Mouse (Mus musculus) lung, embryonic 16.5 days (tissue): ENCODE measurements around the gene Barhl1. TPM values are rescaled to one million over a fixed set of nuclear protein-coding genes. Genes with fewer than 3 reads are reported as not detected.
A peak's percentile ranks its signal among the peaks of the same experiment; 100 is the strongest.

Experiments
- ATAC-seq: fragments of 200-750 bp; cut with Nextera tagmentation; 2 replicates; pipeline ENCODE4 v1.8.0; 2017; ENCODE audit warnings: low read depth, mild to moderate bottlenecking, moderate library complexity
- H3K27ac ChIP-seq: fragments of 300-500 bp; sonication (generic); 2 replicates; pipeline ENCODE4 v1.5.1; 2014; ENCODE audit warnings: mild to moderate bottlenecking, control low read depth, low read length
- H3K27me3 ChIP-seq: fragments of 300-500 bp; sonication (generic); 2 replicates; pipeline ENCODE4 v1.6.1; 2014; ENCODE audit warnings: low read depth, low read length, mixed read lengths; ENCODE audit not compliant: control insufficient read depth, insufficient read depth
- H3K36me3 ChIP-seq: fragments of 300-500 bp; sonication (generic); 2 replicates; pipeline ENCODE4 v1.6.1; 2014; ENCODE audit warnings: low read length; ENCODE audit not compliant: control insufficient read depth, insufficient read depth
- H3K4me1 ChIP-seq: fragments of 300-500 bp; sonication (generic); replicated peaks from 2 replicates; pipeline ENCODE4 v1.6.1; 2014; ENCODE audit warnings: low read length, mixed read lengths; ENCODE audit not compliant: control insufficient read depth, insufficient read depth
- H3K4me2 ChIP-seq: fragments of 300-500 bp; sonication (generic); 2 replicates; pipeline ENCODE4 v1.6.1; 2014; ENCODE audit warnings: low read depth, low read length, control low read depth
- H3K4me3 ChIP-seq: fragments of 300-500 bp; sonication (generic); 2 replicates; pipeline ENCODE4 v1.5.1; 2014; ENCODE audit warnings: mild to moderate bottlenecking, low read length, control low read depth
- H3K9ac ChIP-seq: fragments of 300-500 bp; sonication (generic); 2 replicates; pipeline ENCODE4 v1.6.1; 2014; ENCODE audit warnings: low read length, control low read depth
- H3K9me3 ChIP-seq: fragments of 300-500 bp; sonication (generic); 2 replicates; pipeline ENCODE4 v1.6.1; 2016; ENCODE audit warnings: low read length; ENCODE audit not compliant: control insufficient read depth
- WGBS: fragments of 180-500 bp; shearing (Covaris S2); extraction: QIAGEN DNeasy Blood & Tissue Kit; methylation state at CpG from one replicate; pipeline ENCODE4 v1.1.7; 2014; 5-methylcytosine and 5-hydroxymethylcytosine counted together
- polyA plus RNA-seq: library from polyadenylated mRNA; unstranded; fragments of >200 nt; fragmentation: Nextera tagmentation; extraction: Ambion mirVana; gene quantifications from 2 replicates; pipeline ENCODE4 v1.2.1, GENCODE M21; 2015

Gene Barhl1
- polyA plus RNA-seq, 1 experiment from 2014 or later, result not detected

GRCm38 (mm10) chr2:28943666-28944516 lies 27.4 kb upstream of the Barhl1 start:
- Histone ChIP-seq H3K4me2 (no peak overlapping the region), H3K27ac (no peak overlapping the region), H3K4me3 (no peak overlapping the region), H3K27me3 (no peaks in the 10 kb centered on the region), H3K9ac (no peak overlapping the region), H3K36me3 (no peaks in the 10 kb centered on the region), H3K9me3 (no peaks in the 10 kb centered on the region), H3K4me1 (no peaks in the 10 kb centered on the region)
- ATAC-seq, result no peak
- WGBS, result 52% methylated on average over 30 of the region's 30 CpGs

GRCm38 (mm10) chr2:28938997-28939396 lies 22.5 kb upstream of the Barhl1 start:
- no peak overlapping the region for H3K9ac ChIP-seq
- ATAC-seq, result no peak

GRCm38 (mm10) chr2:28930571-28930970 lies 14.1 kb upstream of the Barhl1 start:
- Histone ChIP-seq H3K27ac (no peak overlapping the region), H3K4me3 (no peak overlapping the region), H3K36me3 (no peaks in the 10 kb centered on the region), H3K9ac (no peak overlapping the region), H3K4me1 (no peaks in the 10 kb centered on the region), H3K9me3 (no peaks in the 10 kb centered on the region), H3K4me2 (no peak overlapping the region), H3K27me3 (no peaks in the 10 kb centered on the region)
- no peak for ATAC-seq
- WGBS, result 74% methylated on average over 3 of the region's 3 CpGs

More at GRCm38 (mm10) chr2:28938997-28939396, 22.5 kb upstream of the Barhl1 start:
- no peaks in the 10 kb centered on the region for H3K4me1 ChIP-seq
- H3K4me2 ChIP-seq, result no peak overlapping the region
- 54% methylated on average over 7 of the region's 7 CpGs for WGBS
- no peaks in the 10 kb centered on the region for H3K36me3 ChIP-seq
- no peak overlapping the region for H3K4me3 ChIP-seq
- H3K27ac ChIP-seq, result no peak overlapping the region
- no peaks in the 10 kb centered on the region for H3K9me3 ChIP-seq
- no peaks in the 10 kb centered on the region for H3K27me3 ChIP-seq

GRCm38 (mm10) chr2:28923912-28924311 lies 7.4 kb upstream of the Barhl1 start:
- Histone ChIP-seq H3K36me3 (no peaks in the 10 kb centered on the region), H3K9me3 (no peaks in the 10 kb centered on the region), H3K4me3 (no peak overlapping the region), H3K4me1 (no peaks in the 10 kb centered on the region), H3K27me3 (peaks cover 21% of the 10 kb centered on the region), H3K27ac (no peak overlapping the region), H3K9ac (no peak overlapping the region), H3K4me2 (no peak overlapping the region)
- peak; percentile 66; the same call in 1 of the 2 replicates for ATAC-seq
- WGBS, result 0% methylated on average over 4 of the region's 4 CpGs

- ATAC-seq, result no peak
- no peaks in the 10 kb centered on the region for H3K9me3 ChIP-seq
- peaks cover 69% of the 10 kb centered on the region for H3K27me3 ChIP-seq
- no peak overlapping the region for H3K4me2 ChIP-seq
- peaks cover 4% of the 10 kb centered on the region; the same call in 1 of the 2 replicates for H3K4me1 ChIP-seq
- no peak overlapping the region for H3K27ac ChIP-seq
- 0% methylated on average over 4 of the region's 4 CpGs for WGBS
- H3K4me3 ChIP-seq, result no peak overlapping the region
- no peak overlapping the region for H3K9ac ChIP-seq
- no peaks in the 10 kb centered on the region for H3K36me3 ChIP-seq
Measured at GRCm38 (mm10) chr2:28919001-28919400, 2.5 kb upstream of the Barhl1 start.

- 0 out of 2 replicates have a peak, but pooled peaks have one; percentile 34 for ATAC-seq
- 2% methylated on average over 61 of the region's 73 CpGs for WGBS
- H3K4me2 ChIP-seq, result peak overlapping the region; percentile 18; the same call in 1 of the 2 replicates
Measured at GRCm38 (mm10) chr2:28917518-28918361, 1.3 kb upstream of the Barhl1 start.

GRCm38 (mm10) chr2:28917156-28917517 lies 669 bp upstream of the Barhl1 start:
- Histone ChIP-seq H3K4me1 (peaks cover 4% of the 10 kb centered on the region; the same call in 1 of the 2 replicates), H3K4me2 (no peak overlapping the region), H3K36me3 (no peaks in the 10 kb centered on the region), H3K4me3 (no peak overlapping the region), H3K9me3 (no peaks in the 10 kb centered on the region), H3K27ac (no peak overlapping the region), H3K9ac (no peak overlapping the region), H3K27me3 (peaks cover 81% of the 10 kb centered on the region)
- ATAC-seq, result no peak
- WGBS, result 11% methylated on average over 11 of the region's 11 CpGs

More at GRCm38 (mm10) chr2:28917518-28918361, 1.3 kb upstream of the Barhl1 start:
- Histone ChIP-seq H3K36me3 (no peaks in the 10 kb centered on the region), H3K27me3 (peaks cover 81% of the 10 kb centered on the region), H3K4me3 (peak overlapping the region; percentile 18; the same call in 1 of the 2 replicates), H3K9ac (no peak overlapping the region), H3K9me3 (no peaks in the 10 kb centered on the region), H3K4me1 (peaks cover 4% of the 10 kb centered on the region; the same call in 1 of the 2 replicates), H3K27ac (no peak overlapping the region)

GRCm38 (mm10) chr2:28915768-28916512 lies 528 bp downstream of the Barhl1 start:
- Histone ChIP-seq H3K36me3 (no peaks in the 10 kb centered on the region), H3K9me3 (no peaks in the 10 kb centered on the region), H3K27me3 (peaks cover 90% of the 10 kb centered on the region), H3K9ac (no peak overlapping the region), H3K4me3 (peak overlapping the region; percentile 11; the same call in 1 of the 2 replicates), H3K4me1 (peaks cover 4% of the 10 kb centered on the region; the same call in 1 of the 2 replicates), H3K27ac (no peak overlapping the region), H3K4me2 (peak overlapping the region; percentile 33)
- 1% methylated on average over 50 of the region's 50 CpGs for WGBS
- ATAC-seq, result peak; percentile 87
